ENCODE assay signal across 8 mouse cellular contexts in genomic region chr2:118743261-118743943, GRCm38 (mm10). TPM values are rescaled to one million over a fixed set of nuclear protein-coding genes. Genes with fewer than 3 reads are reported as not detected.
DNase-seq lines count a peak whose midpoint lies in the region; ATAC-seq and TF ChIP-seq lines count a peak whose summit lies in the region.

No protein-coding gene starts in this region.

- 29% methylated on average over 8 of the region's 8 CpGs for WGBS in midbrain, embryonic 14.5 days
- WGBS in midbrain, embryonic 15.5 days: 28% methylated on average over 8 of the region's 8 CpGs
- WGBS in small intestine, adult 2 months: 30% methylated on average over 8 of the region's 8 CpGs

- no peak overlapping the region for H3K4me2 ChIP-seq in midbrain, embryonic 14.5 days (ENCODE audit: low read length)
- H3K4me2 ChIP-seq in midbrain, embryonic 15.5 days: no peak overlapping the region

- no peak overlapping the region for H3K9ac ChIP-seq in midbrain, embryonic 14.5 days (replicated peaks; ENCODE audit: low read length)
- H3K9ac ChIP-seq in midbrain, embryonic 15.5 days: no peak overlapping the region

- no peak for ATAC-seq in midbrain, embryonic 14.5 days (ENCODE audit: low FRiP score, low TSS enrichment)
- ATAC-seq in midbrain, embryonic 15.5 days (replicated peaks): no peak
- peak; percentile 47 for ATAC-seq in inflammation-experienced regulatory T-cells, adult 6 months

- TF ChIP-seq POLR2A in small intestine, adult 2 months (IDR thresholded peaks at IDR 0.05; ENCODE audit: low read depth, low read length): no peak

- peak; percentile 50; the same call in 1 of the 2 replicates for TF ChIP-seq CTCF in small intestine, adult 2 months (IDR thresholded peaks at IDR 0.05; ENCODE audit: extremely low read depth, insufficient read length, insufficient replicate concordance, low read depth, low read length)

- H3K9me3 ChIP-seq in midbrain, embryonic 14.5 days (ENCODE audit: control insufficient read depth, low read length): no peaks in the 10 kb centered on the region
- H3K9me3 ChIP-seq in midbrain, embryonic 15.5 days: no peaks in the 10 kb centered on the region

- no peak overlapping the region for H3K4me3 ChIP-seq in midbrain, embryonic 14.5 days (replicated peaks; ENCODE audit: low read depth, low read length)
- no peak overlapping the region for H3K4me3 ChIP-seq in midbrain, embryonic 15.5 days
- H3K4me3 ChIP-seq in small intestine, adult 2 months (ENCODE audit: low read depth, low read length): no peak overlapping the region

- no peaks in the 10 kb centered on the region for H3K36me3 ChIP-seq in midbrain, embryonic 14.5 days (ENCODE audit: control insufficient read depth, insufficient read depth, low read length)
- H3K36me3 ChIP-seq in midbrain, embryonic 15.5 days (replicated peaks): no peaks in the 10 kb centered on the region
- no peaks in the 10 kb centered on the region for H3K36me3 ChIP-seq in small intestine, adult 2 months (ENCODE audit: control insufficient read depth, insufficient read depth, low read length)

- DNase-seq in gastrocnemius, adult 18-20 months (ENCODE audit: low spot score): peak; percentile 62
- no peak for DNase-seq in gastrocnemius, postnatal 25 days
- DNase-seq in midbrain, embryonic 14.5 days: peak; percentile 85
- DNase-seq in cerebellum, adult 11 months: peak; percentile 39
- DNase-seq in layer of hippocampus, postnatal 10 days (ENCODE audit: low spot score in 2 of 2): no peak

- peaks cover 23% of the 10 kb centered on the region for H3K4me1 ChIP-seq in midbrain, embryonic 14.5 days (ENCODE audit: control insufficient read depth, insufficient read depth, low read length)
- H3K4me1 ChIP-seq in midbrain, embryonic 15.5 days: peaks cover 33% of the 10 kb centered on the region
- H3K4me1 ChIP-seq in small intestine, adult 2 months (ENCODE audit: control insufficient read depth, insufficient read depth, insufficient read length, low read length): no peaks in the 10 kb centered on the region

- peaks cover 6% of the 10 kb centered on the region; the same call in 1 of the 2 replicates for H3K27me3 ChIP-seq in midbrain, embryonic 14.5 days (ENCODE audit: control insufficient read depth, insufficient read depth, low read length)
- H3K27me3 ChIP-seq in midbrain, embryonic 15.5 days (replicated peaks): peaks cover 8% of the 10 kb centered on the region; the same call in 1 of the 2 replicates
- no peaks in the 10 kb centered on the region for H3K27me3 ChIP-seq in small intestine, adult 2 months (ENCODE audit: control insufficient read depth, insufficient read depth, low read length)

- no peak overlapping the region for H3K27ac ChIP-seq in midbrain, embryonic 14.5 days (replicated peaks; ENCODE audit: low read depth, low read length)
- H3K27ac ChIP-seq in midbrain, embryonic 15.5 days: no peak overlapping the region
- no peak overlapping the region for H3K27ac ChIP-seq in small intestine, adult 2 months (ENCODE audit: insufficient read depth, low read depth, low read length)

RNA-seq across cellular contexts. Expression of gene Inafm2, which starts 2.2 kb away (rescaled TPM):
- 1 to 10 TPM; 5.3 TPM for total RNA-seq in gastrocnemius, adult 18-20 months (2021)
- total RNA-seq in gastrocnemius, postnatal 25 days (2021): 1 to 10 TPM; 3.6 to 4.9 TPM
- polyA plus RNA-seq in midbrain, embryonic 14.5 days (2014; fragmentation: Nextera tagmentation; extraction: Ambion mirVana): 25.2 and 30.8 TPM in 2 replicates
- 20.5 and 21.6 TPM in 2 replicates for polyA plus RNA-seq in midbrain, embryonic 15.5 days (2015; fragmentation: Nextera tagmentation; extraction: Ambion mirVana)
- 10 to 100 TPM; 28.1 to 40.7 (median 28.2) TPM for polyA plus RNA-seq in inflammation-experienced regulatory T-cells, adult 6 months (2017; shearing (Covaris generic))
- 6.2 and 8.8 TPM in 2 replicates for polyA plus RNA-seq in small intestine, adult 2 months (2012; rRNA removed)
- 10 to 100 TPM; 31.7 to 33.4 TPM for total RNA-seq in layer of hippocampus, postnatal 10 days (2021)

RNA-seq across cellular contexts. Expression of gene Plcb2, which starts 15.2 kb away (rescaled TPM):
- under 1 TPM; 0.12 to 0.23 TPM for total RNA-seq in gastrocnemius, adult 18-20 months (2021)
- under 1 TPM; 0.15 to 0.16 TPM for total RNA-seq in gastrocnemius, postnatal 25 days (2021)
- polyA plus RNA-seq in midbrain, embryonic 14.5 days (2014; fragmentation: Nextera tagmentation; extraction: Ambion mirVana): 0.40 and 0.74 TPM in 2 replicates
- polyA plus RNA-seq in midbrain, embryonic 15.5 days (2015; fragmentation: Nextera tagmentation; extraction: Ambion mirVana): 0.43 and 0.71 TPM in 2 replicates
- 10 to 100 TPM in 2 of 3 experiments, 1 to 10 TPM in 1; 8.2 to 18.9 (median 18.4) TPM for polyA plus RNA-seq in inflammation-experienced regulatory T-cells, adult 6 months (2017; shearing (Covaris generic))
- polyA plus RNA-seq in small intestine, adult 2 months (2012; rRNA removed): 2.9 and 6.2 TPM in 2 replicates
- 1 to 10 TPM; 2.1 to 2.9 TPM for total RNA-seq in layer of hippocampus, postnatal 10 days (2021)

RNA-seq across cellular contexts. Expression of gene Ccdc9b, which starts 19.1 kb away (rescaled TPM):
- total RNA-seq in gastrocnemius, adult 18-20 months (2021): 10 to 100 TPM; 14.4 to 16.6 TPM
- total RNA-seq in gastrocnemius, postnatal 25 days (2021): 10 to 100 TPM; 11.8 to 13.0 TPM
- 0.59 and 0.73 TPM in 2 replicates for polyA plus RNA-seq in midbrain, embryonic 14.5 days (2014; fragmentation: Nextera tagmentation; extraction: Ambion mirVana)
- polyA plus RNA-seq in midbrain, embryonic 15.5 days (2015; fragmentation: Nextera tagmentation; extraction: Ambion mirVana): 1.3 and 2.1 TPM in 2 replicates
- polyA plus RNA-seq in inflammation-experienced regulatory T-cells, adult 6 months (2017; shearing (Covaris generic)): under 1 TPM in 2 of 3 experiments, not detected in 1; 0.16 to 0.30 TPM
- 2.4 and 3.3 TPM in 2 replicates for polyA plus RNA-seq in small intestine, adult 2 months (2012; rRNA removed)
- 1 to 10 TPM; 2.4 to 2.6 TPM for total RNA-seq in layer of hippocampus, postnatal 10 days (2021)

RNA-seq across cellular contexts. Expression of gene Phgr1, which starts 29.2 kb away (rescaled TPM):
- total RNA-seq in gastrocnemius, adult 18-20 months (2021): not detected
- total RNA-seq in gastrocnemius, postnatal 25 days (2021): not detected
- not detected in 2 replicates for polyA plus RNA-seq in midbrain, embryonic 14.5 days (2014; fragmentation: Nextera tagmentation; extraction: Ambion mirVana)
- polyA plus RNA-seq in midbrain, embryonic 15.5 days (2015; fragmentation: Nextera tagmentation; extraction: Ambion mirVana): not detected in 2 replicates
- polyA plus RNA-seq in inflammation-experienced regulatory T-cells, adult 6 months (2017; shearing (Covaris generic)): not detected
- polyA plus RNA-seq in small intestine, adult 2 months (2012; rRNA removed): 2,253 and 5,176 TPM in 2 replicates
- not detected for total RNA-seq in layer of hippocampus, postnatal 10 days (2021)

RNA-seq across cellular contexts. Expression of gene Disp2, which starts 36.1 kb away (rescaled TPM):
- under 1 TPM in 1 of 2 experiments, not detected in 1; 0.02 TPM for total RNA-seq in gastrocnemius, adult 18-20 months (2021)
- not detected for total RNA-seq in gastrocnemius, postnatal 25 days (2021)
- polyA plus RNA-seq in midbrain, embryonic 14.5 days (2014; fragmentation: Nextera tagmentation; extraction: Ambion mirVana): 49.8 and 50.4 TPM in 2 replicates
- polyA plus RNA-seq in midbrain, embryonic 15.5 days (2015; fragmentation: Nextera tagmentation; extraction: Ambion mirVana): 65.5 and 75.2 TPM in 2 replicates
- polyA plus RNA-seq in inflammation-experienced regulatory T-cells, adult 6 months (2017; shearing (Covaris generic)): not detected
- 1.7 and 3.5 TPM in 2 replicates for polyA plus RNA-seq in small intestine, adult 2 months (2012; rRNA removed)
- 100 to 1,000 TPM; 191 to 195 TPM for total RNA-seq in layer of hippocampus, postnatal 10 days (2021)

Comparison
In these comparisons a context has a peak if more than half of its experiments do, and no peak if none do; other contexts are left out.
1. DNase-seq: peak in gastrocnemius, adult 18-20 months (single experiment), midbrain, embryonic 14.5 days (single experiment) and cerebellum, adult 11 months (single experiment); none in gastrocnemius, postnatal 25 days (single experiment) and layer of hippocampus, postnatal 10 days (0 of 2).